Mouse (Mus musculus) myocyte (in vitro differentiated cells): ENCODE measurements around the gene Sh3pxd2a. TPM values are rescaled to one million over a fixed set of nuclear protein-coding genes. Genes with fewer than 3 reads are reported as not detected.
A peak's percentile ranks its signal among the peaks of the same experiment; 100 is the strongest.

Experiments used
- H3K27me3 ChIP-seq: one replicate; pipeline ENCODE4 v1.6.1; 2011; ENCODE audit not compliant: control insufficient read depth, insufficient read depth, insufficient read length
- H3K36me3 ChIP-seq: one replicate; pipeline ENCODE4 v1.6.1; 2011; ENCODE audit not compliant: control insufficient read depth, insufficient read depth
- H3K4me2 ChIP-seq: one replicate; pipeline ENCODE4 v1.6.1; 2011; ENCODE audit warnings: low read depth, control low read depth
- H3K4me3 ChIP-seq: one replicate; pipeline ENCODE4 v1.5.1; 2011; ENCODE audit warnings: mild to moderate bottlenecking, control low read depth, moderate library complexity
- H3K79me2 ChIP-seq: one replicate; pipeline ENCODE4 v1.6.1; 2011; ENCODE audit not compliant: control insufficient read depth, insufficient read depth
- H3ac ChIP-seq: one replicate; pipeline ENCODE4 v1.6.1; 2011; ENCODE audit not compliant: control insufficient read depth, insufficient read length
- CEBPB ChIP-seq: IDR thresholded peaks from 2 replicates; pipeline ENCODE4 v1.6.1; 2011; ENCODE audit warnings: mild to moderate bottlenecking, moderate library complexity; ENCODE audit not compliant: poor library complexity, insufficient read depth, severe bottlenecking
- E2F4 ChIP-seq: IDR thresholded peaks from one replicate; pipeline ENCODE4 v1.6.1; 2011; ENCODE audit warnings: mild to moderate bottlenecking, control low read depth, moderate library complexity; ENCODE audit not compliant: insufficient read depth
- MAX ChIP-seq: IDR thresholded peaks from one replicate; pipeline ENCODE4 v1.6.1; 2011; ENCODE audit warnings: low read depth, mild to moderate bottlenecking, control low read depth
- MYOD1 ChIP-seq, 3 experiments: IDR thresholded peaks; one replicate each; pipeline ENCODE4 v1.6.1; 2011; ENCODE audit warnings: control low read depth in 2 of 3, low read depth in 2 of 3, mild to moderate bottlenecking in 2 of 3, moderate library complexity in 1 of 3; ENCODE audit not compliant: insufficient read length in 2 of 3, control insufficient read depth in 1 of 3
- MYOG ChIP-seq, 3 experiments: IDR thresholded peaks; one replicate each; pipeline ENCODE4 v1.6.1; 2011; ENCODE audit warnings: control low read depth in 2 of 3, low read depth in 2 of 3, mild to moderate bottlenecking in 2 of 3; ENCODE audit not compliant: insufficient read length in 2 of 3, control insufficient read depth in 1 of 3, insufficient read depth in 1 of 3
- POLR2A ChIP-seq: IDR thresholded peaks from one replicate; pipeline ENCODE4 v1.6.1; 2011; ENCODE audit warnings: low read depth, mild to moderate bottlenecking, control low read depth, moderate library complexity; ENCODE audit not compliant: insufficient read length
- POLR2AphosphoS2 ChIP-seq: IDR thresholded peaks from one replicate; pipeline ENCODE4 v1.6.1; 2011; ENCODE audit warnings: low read depth, control low read depth; ENCODE audit not compliant: insufficient read length
- REST ChIP-seq: IDR thresholded peaks from one replicate; pipeline ENCODE4 v1.6.1; 2011; ENCODE audit warnings: mild to moderate bottlenecking, control low read depth, moderate library complexity; ENCODE audit not compliant: insufficient read depth, insufficient read length
- SRF ChIP-seq: IDR thresholded peaks from one replicate; pipeline ENCODE4 v1.6.1; 2011; ENCODE audit warnings: low read depth; ENCODE audit not compliant: control insufficient read depth, insufficient read length
- TCF12 ChIP-seq: IDR thresholded peaks from one replicate; pipeline ENCODE4 v1.6.1; 2011; ENCODE audit warnings: mild to moderate bottlenecking, control low read depth; ENCODE audit not compliant: poor library complexity, insufficient read depth, severe bottlenecking
- TCF3 ChIP-seq: IDR thresholded peaks from one replicate; pipeline ENCODE4 v1.6.1; 2011; ENCODE audit warnings: low read depth, control low read depth; ENCODE audit not compliant: insufficient read length
- USF1 ChIP-seq: IDR thresholded peaks from one replicate; pipeline ENCODE4 v1.6.1; 2011; ENCODE audit warnings: low read depth, mild to moderate bottlenecking, control low read depth, moderate library complexity
- polyA plus RNA-seq: library from polyadenylated mRNA; unstranded; fragments of >200 nt; fragmentation: generic; extraction: Trizol; gene quantifications from one replicate; pipeline ENCODE4 v1.2.1, GENCODE M21; 2012; ENCODE audit warnings: missing spikeins

Sh3pxd2a gene
- polyA plus RNA-seq, 1 experiment, result 59.5 TPM

DNA sequence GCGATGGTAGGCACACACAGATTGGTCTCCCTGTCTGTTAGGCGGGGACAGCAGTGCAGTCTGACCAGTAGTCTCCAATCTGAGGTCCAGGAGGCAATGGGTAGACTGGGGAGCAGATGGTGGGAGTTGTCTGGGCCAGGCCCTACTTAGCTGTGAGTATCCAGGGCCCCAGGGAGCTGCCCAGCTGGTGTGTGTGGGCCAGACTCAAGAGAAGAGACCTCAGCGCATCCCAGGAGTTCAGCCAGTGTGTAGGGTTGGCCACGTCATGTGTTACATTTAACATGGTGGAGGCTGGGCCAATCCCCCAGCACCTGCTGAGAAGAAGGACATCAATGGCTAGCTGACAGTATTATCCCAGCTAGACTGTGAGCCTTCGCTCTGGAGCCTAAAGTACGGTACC is 56.9 kb downstream of the Sh3pxd2a start:
- Histone ChIP-seq H3K4me2 (no peak overlapping the region), H3K79me2 (no peaks in the 10 kb centered on the region), H3K36me3 (no peaks in the 10 kb centered on the region), H3K4me3 (no peak overlapping the region), H3K27me3 (no peaks in the 10 kb centered on the region), H3ac (no peak overlapping the region)
- no peak for TF ChIP-seq POLR2AphosphoS2
- TF ChIP-seq CEBPB, result no peak
- no peak for TF ChIP-seq TCF3
- no peak for TF ChIP-seq E2F4
- TF ChIP-seq MYOG (IDR thresholded peaks at IDR 0.05; ENCODE audit: control insufficient read depth in 1 of 3, insufficient read depth in 1 of 3, insufficient read length in 2 of 3, low read depth in 2 of 3), result no peak
- TF ChIP-seq USF1, result no peak
- TF ChIP-seq MYOD1 (IDR thresholded peaks at IDR 0.05; ENCODE audit: control insufficient read depth in 1 of 3, insufficient read length in 2 of 3, low read depth in 2 of 3), result no peak
- TF ChIP-seq POLR2A, result no peak

DNA sequence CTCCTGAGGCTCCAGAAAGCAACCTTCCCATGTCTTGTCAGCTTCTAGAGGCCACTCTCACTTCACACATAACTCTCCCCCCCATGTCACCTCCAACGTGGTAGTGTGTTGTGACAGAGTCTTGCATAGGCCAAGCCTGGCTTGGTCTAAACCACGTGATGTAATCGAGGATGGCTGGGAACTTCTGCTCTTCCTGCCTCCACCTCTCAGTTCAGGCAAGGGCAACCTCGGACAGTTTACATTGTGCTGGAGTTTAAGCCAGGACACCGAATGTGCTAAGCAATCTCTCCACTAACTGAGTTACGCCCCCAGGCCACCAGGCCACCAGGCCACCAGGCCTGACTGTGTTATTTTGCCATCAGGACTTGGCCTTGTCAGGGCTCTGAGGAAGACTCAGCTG is 57.7 kb downstream of the Sh3pxd2a start:
- Histone ChIP-seq H3K36me3 (no peaks in the 10 kb centered on the region), H3ac (no peak overlapping the region), H3K79me2 (no peaks in the 10 kb centered on the region), H3K27me3 (no peaks in the 10 kb centered on the region), H3K4me2 (no peak overlapping the region), H3K4me3 (no peak overlapping the region)
- TF ChIP-seq MAX (no peak), POLR2AphosphoS2 (no peak), CEBPB (no peak), MYOG (IDR thresholded peaks at IDR 0.05; ENCODE audit: control insufficient read depth in 1 of 3, insufficient read depth in 1 of 3, insufficient read length in 2 of 3, low read depth in 2 of 3) (no peak), POLR2A (no peak), SRF (no peak)

DNA sequence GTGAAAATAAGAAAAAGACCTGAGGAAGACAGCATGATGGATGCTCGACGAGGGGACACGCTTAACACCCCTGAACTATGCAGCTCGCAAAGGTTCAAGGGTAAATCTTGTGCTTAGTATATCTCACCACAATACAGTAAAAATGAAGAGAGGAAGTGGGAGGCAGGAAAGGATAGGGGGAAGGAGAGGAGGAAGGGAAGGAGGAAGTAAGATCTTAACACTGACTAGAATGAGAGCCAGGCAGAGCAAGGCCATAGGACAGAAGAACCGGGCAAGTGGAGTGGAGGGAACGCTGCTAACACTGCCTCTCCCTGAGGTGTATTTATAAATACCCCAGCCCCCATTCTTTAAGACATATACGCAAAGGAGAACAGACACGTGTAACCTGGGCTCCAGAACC is 58.7 kb downstream of the Sh3pxd2a start:
- Histone ChIP-seq H3K79me2 (no peaks in the 10 kb centered on the region), H3K27me3 (no peaks in the 10 kb centered on the region), H3K36me3 (no peaks in the 10 kb centered on the region), H3ac (no peak overlapping the region), H3K4me3 (no peak overlapping the region), H3K4me2 (no peak overlapping the region)
- TF ChIP-seq MAX (no peak), REST (no peak), POLR2AphosphoS2 (no peak), USF1 (no peak), TCF12 (no peak)

DNA sequence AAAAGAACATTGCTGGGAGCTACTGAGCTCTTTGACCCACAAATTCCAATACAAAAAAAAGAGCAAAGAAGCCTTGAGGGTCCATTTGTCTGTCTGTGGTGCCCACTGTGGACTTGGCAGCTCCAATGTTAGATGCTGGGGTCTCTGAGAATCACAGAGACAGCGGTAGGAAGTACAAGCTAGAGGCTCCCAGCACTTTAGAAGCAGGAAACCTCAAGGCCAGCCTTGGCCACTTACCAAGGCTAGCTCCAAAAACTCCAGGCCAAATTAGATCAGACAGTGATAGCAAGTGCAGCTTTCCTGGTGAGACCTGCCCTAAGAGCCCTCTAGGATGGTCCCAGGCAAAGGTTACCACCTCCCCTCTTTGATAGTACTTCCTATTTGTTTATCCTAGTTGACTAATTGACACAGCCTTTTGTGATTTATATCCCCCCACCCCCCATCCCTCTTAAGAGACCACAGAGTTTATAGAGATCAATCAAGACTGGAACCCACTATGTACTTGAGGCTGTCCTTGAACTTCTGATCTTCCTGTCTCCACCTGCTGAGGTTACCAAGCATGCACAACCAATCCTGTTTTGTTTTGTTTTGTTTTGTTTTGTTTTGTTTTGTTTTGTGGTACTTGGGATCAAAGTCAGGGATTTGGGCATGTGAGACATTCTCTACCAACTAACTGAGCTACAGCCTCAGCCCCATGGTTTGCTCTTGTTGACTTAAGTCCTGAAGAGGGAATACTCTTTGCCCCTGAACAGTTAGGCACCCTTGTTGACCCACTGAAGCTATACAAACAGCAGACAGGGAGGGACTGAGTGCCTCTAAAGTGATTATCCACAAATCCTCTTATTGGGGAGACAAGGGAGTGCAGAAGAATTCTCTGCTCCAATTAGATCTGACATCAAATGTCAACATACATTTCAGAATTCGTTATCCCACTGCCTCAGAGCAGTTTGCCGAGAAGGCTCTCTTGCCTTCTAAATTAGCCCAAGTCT is 60.5 kb downstream of the Sh3pxd2a start:
- no peaks in the 10 kb centered on the region for H3K27me3 ChIP-seq
- H3K36me3 ChIP-seq, result no peaks in the 10 kb centered on the region
- no peak overlapping the region for H3ac ChIP-seq
- H3K4me2 ChIP-seq, result peak overlapping the region; percentile 65
- H3K79me2 ChIP-seq, result peaks cover 4% of the 10 kb centered on the region
- no peak overlapping the region for H3K4me3 ChIP-seq
- TF ChIP-seq CEBPB (no peak), MAX (no peak), POLR2AphosphoS2 (no peak), SRF (no peak), POLR2A (no peak), TCF12 (no peak), REST (no peak)

DNA sequence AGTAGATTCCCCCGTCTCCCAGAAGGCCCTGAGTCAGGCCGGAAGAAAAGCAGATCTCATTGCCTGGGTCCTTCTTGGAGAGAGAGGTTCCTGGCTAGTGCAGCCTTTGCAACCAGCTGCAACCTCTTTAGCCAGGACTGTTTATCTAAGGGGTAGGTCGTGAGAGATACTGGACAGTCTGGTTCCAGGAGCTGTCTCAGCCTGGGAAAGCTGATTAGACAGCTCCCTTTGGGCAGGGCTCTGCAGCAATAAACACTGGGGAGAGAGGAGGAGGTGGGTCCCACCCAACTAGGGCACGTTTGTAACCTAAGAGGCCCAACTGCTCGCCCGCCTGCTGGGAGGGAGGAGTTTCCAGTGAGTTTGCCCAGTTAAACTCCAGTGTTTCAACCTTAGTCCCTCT is 61.2 kb downstream of the Sh3pxd2a start:
- Histone ChIP-seq H3K36me3 (no peaks in the 10 kb centered on the region), H3K27me3 (no peaks in the 10 kb centered on the region), H3K4me2 (peak overlapping the region; percentile 65), H3K4me3 (no peak overlapping the region), H3ac (no peak overlapping the region), H3K79me2 (peaks cover 4% of the 10 kb centered on the region)
- no peak for TF ChIP-seq TCF3
- no peak for TF ChIP-seq MAX
- no peak for TF ChIP-seq POLR2AphosphoS2
- TF ChIP-seq MYOG (IDR thresholded peaks at IDR 0.05; ENCODE audit: control insufficient read depth in 1 of 3, insufficient read depth in 1 of 3, insufficient read length in 2 of 3, low read depth in 2 of 3), result peak in 1 of 3 experiments; percentile 5
- no peak for TF ChIP-seq SRF
- TF ChIP-seq MYOD1 (IDR thresholded peaks at IDR 0.05; ENCODE audit: control insufficient read depth in 1 of 3, insufficient read length in 2 of 3, low read depth in 2 of 3), result no peak
- TF ChIP-seq USF1, result no peak
- TF ChIP-seq REST, result no peak
- no peak for TF ChIP-seq POLR2A
- no peak for TF ChIP-seq E2F4
- peak; percentile 59; the same call in 1 of the 2 replicates for TF ChIP-seq CEBPB
- TF ChIP-seq TCF12, result no peak
